Mouse (Mus musculus) intestine, embryonic 16.5 days (tissue): ENCODE data around the gene Mlc1. TPM values are rescaled to one million over a fixed set of nuclear protein-coding genes. Genes with fewer than 3 reads are reported as not detected.

Source experiments
- ATAC-seq: fragments of 200-750 bp; cut with Nextera tagmentation; 2 replicates; pipeline ENCODE4 v1.8.0; 2017; ENCODE audit warnings: moderate TSS enrichment, moderate library complexity
- H3K27ac ChIP-seq: fragments of 300-500 bp; sonication (generic); 2 replicates; pipeline ENCODE4 v1.5.1; 2014; ENCODE audit warnings: mild to moderate bottlenecking, low read length
- H3K27me3 ChIP-seq: fragments of 300-500 bp; sonication (generic); replicated peaks from 2 replicates; pipeline ENCODE4 v1.6.1; 2014; ENCODE audit warnings: low read length, control low read depth, mixed read lengths; ENCODE audit not compliant: control insufficient read depth, insufficient read depth
- H3K36me3 ChIP-seq: fragments of 300-500 bp; sonication (generic); 2 replicates; pipeline ENCODE4 v1.6.1; 2014; ENCODE audit warnings: low read length, control low read depth; ENCODE audit not compliant: control insufficient read depth, insufficient read depth
- H3K4me1 ChIP-seq: fragments of 300-500 bp; sonication (generic); 2 replicates; pipeline ENCODE4 v1.6.1; 2014; ENCODE audit warnings: low read length, control low read depth, mixed read lengths; ENCODE audit not compliant: control insufficient read depth, insufficient read depth
- H3K4me2 ChIP-seq: fragments of 300-500 bp; sonication (generic); 2 replicates; pipeline ENCODE4 v1.6.1; 2014; ENCODE audit warnings: low read depth, low read length, control low read depth
- H3K4me3 ChIP-seq: fragments of 300-500 bp; sonication (generic); 2 replicates; pipeline ENCODE4 v1.5.1; 2014; ENCODE audit warnings: mild to moderate bottlenecking, low read length
- H3K9ac ChIP-seq: fragments of 300-500 bp; sonication (generic); 2 replicates; pipeline ENCODE4 v1.6.1; 2014; ENCODE audit warnings: low read depth, low read length
- H3K9me3 ChIP-seq: fragments of 300-500 bp; sonication (generic); 2 replicates; pipeline ENCODE4 v1.6.1; 2016; ENCODE audit warnings: low read length, control low read depth; ENCODE audit not compliant: control insufficient read depth
- WGBS: fragments of 180-500 bp; shearing (Covaris S2); extraction: QIAGEN DNeasy Blood & Tissue Kit; methylation state at CpG from one replicate; pipeline ENCODE4 v1.1.7; 2014; 5-methylcytosine and 5-hydroxymethylcytosine counted together
- polyA plus RNA-seq: library from polyadenylated mRNA; unstranded; fragments of >200 nt; fragmentation: Nextera tagmentation; extraction: Ambion mirVana; gene quantifications from 2 replicates; pipeline ENCODE4 v1.2.1, GENCODE M21; 2015

Gene Mlc1
- polyA plus RNA-seq = not detected in 2 replicates

DNA sequence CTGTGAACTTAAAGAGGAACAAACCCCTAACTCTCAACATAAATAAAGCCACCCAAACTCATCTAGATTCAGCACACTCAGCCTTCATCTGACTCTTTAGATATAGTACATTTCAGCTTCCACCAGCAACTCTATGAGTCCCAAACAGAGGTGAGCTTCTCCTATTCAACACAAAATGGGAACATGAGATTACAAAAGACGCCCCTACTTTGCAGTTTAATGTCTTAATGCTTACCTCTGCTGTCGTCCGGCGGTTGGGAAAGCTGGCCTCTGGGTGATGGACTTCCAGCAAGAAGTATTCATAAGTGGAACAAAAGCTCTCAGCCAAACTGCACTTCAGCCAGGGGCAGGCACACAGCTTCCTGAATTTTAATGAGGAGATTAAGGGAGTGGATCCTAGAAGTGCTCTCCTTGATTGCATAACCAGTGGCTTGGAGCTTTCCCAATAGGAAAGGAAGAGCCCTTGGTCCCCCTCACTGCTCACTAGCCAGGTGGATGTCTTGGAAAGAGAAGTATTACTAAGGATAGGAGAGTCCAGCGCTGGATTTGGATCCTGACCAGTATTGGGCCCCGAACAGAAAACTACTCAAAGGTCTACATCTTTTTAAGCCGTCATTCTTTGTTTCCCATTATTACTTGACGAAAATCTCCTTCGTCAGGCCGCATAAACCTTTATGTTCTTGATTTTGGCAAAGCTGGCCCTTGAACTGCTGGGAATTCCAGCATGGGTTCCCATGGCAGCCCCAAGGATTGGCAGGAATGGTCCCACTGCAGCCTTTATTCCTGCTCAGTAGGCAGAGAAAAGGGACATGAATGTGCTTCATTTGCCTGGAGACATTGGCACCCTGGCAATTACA is at the start of gene Mlc1:
Gene Mlc1, minus strand, starts transcription at position 727 of the 857 bp plus-strand sequence.
- Histone ChIP-seq H3K4me3 (no peak within 1 kb of the TSS), H3K4me2 (no peak within 1 kb of the TSS), H3K9me3 (no peaks in the 10 kb centered on the region), H3K9ac (no peak within 1 kb of the TSS), H3K4me1 (no peaks in the 10 kb centered on the region), H3K36me3 (no peaks in the 10 kb centered on the region), H3K27ac (no peak within 1 kb of the TSS), H3K27me3 (no peaks in the 10 kb centered on the region)
- no peak for ATAC-seq
- 74% methylated on average over 10 of the region's 10 CpGs for WGBS

DNA sequence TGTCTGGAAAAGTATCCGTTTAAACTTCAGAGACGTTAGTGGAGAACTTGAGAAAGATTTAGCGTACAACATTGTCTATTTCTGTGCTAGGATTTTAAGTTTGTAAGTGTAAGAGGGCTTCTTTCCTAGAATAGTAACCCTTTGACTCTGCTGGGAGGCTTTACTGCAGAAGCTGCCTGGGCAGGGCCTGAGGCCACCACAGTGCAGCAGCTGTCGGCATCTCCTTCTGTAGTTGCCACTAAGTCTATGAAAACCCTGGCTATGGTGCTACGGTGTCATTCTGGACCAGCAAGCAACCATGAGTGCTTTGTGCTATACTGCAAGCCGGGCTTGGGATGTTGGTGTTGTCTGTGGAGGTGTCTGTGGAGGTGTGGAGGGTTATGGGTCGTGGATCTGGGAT is 41.7 kb upstream of the Mlc1 start:
- H3K27ac ChIP-seq = no peak overlapping the region
- H3K9me3 ChIP-seq = no peaks in the 10 kb centered on the region
- H3K27me3 ChIP-seq = no peaks in the 10 kb centered on the region
- 69% methylated on average over 7 of the region's 7 CpGs for WGBS
- ATAC-seq = no peak
- no peak overlapping the region for H3K9ac ChIP-seq
- no peaks in the 10 kb centered on the region for H3K36me3 ChIP-seq
- H3K4me1 ChIP-seq = no peaks in the 10 kb centered on the region
- no peak overlapping the region for H3K4me3 ChIP-seq
- H3K4me2 ChIP-seq = no peak overlapping the region

DNA sequence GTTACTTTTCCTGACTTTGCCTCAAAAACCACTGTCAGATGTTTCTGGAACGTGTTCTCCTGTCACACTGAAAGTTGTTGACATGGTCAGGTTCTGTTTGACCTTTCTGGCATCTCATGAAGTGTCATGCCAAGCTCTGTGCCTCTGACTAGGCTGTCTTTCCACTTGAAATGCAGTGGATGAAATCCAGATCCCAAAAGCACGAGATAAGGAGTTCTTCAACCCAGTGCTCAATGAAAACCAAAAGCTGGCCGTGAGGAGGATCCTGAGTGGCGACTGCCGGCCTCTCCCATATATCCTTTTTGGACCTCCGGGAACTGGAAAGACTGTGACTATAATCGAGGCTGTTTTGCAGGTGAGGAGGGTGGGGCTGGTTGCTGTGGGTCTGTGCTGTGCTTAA is 41.3 kb upstream of the Mlc1 start:
- H3K27ac ChIP-seq = no peak overlapping the region
- no peak overlapping the region for H3K9ac ChIP-seq
- no peaks in the 10 kb centered on the region for H3K9me3 ChIP-seq
- ATAC-seq = no peak
- no peaks in the 10 kb centered on the region for H3K4me1 ChIP-seq
- no peak overlapping the region for H3K4me2 ChIP-seq
- H3K27me3 ChIP-seq = no peaks in the 10 kb centered on the region
- no peaks in the 10 kb centered on the region for H3K36me3 ChIP-seq
- WGBS = 51% methylated on average over 7 of the region's 7 CpGs
- no peak overlapping the region for H3K4me3 ChIP-seq

DNA sequence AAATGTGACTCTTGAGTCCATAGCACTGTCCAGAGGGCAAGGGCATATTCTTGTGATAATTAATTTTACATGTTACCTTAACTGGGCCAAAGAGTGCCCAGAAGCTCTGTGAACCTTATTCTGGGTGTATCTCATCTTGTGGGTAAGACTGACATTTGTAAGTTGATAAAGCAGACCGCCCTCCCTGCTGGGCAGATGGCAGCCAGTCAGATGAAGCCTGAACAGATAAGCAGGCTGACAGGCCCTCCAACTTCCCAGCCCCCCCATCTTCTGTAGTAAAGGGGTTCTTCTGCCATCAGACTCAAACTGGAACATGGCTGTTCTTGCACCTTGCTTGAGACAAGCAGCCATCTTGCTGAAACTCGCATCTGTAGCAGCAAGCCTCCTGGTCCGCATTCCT is 37.9 kb upstream of the Mlc1 start:
- no peaks in the 10 kb centered on the region for H3K4me1 ChIP-seq
- H3K9ac ChIP-seq = no peak overlapping the region
- H3K36me3 ChIP-seq = no peaks in the 10 kb centered on the region
- 86% methylated on average over 3 of the region's 3 CpGs for WGBS
- ATAC-seq = no peak
- no peaks in the 10 kb centered on the region for H3K27me3 ChIP-seq
- H3K9me3 ChIP-seq = no peaks in the 10 kb centered on the region
- H3K4me2 ChIP-seq = no peak overlapping the region
- no peak overlapping the region for H3K4me3 ChIP-seq
- no peak overlapping the region for H3K27ac ChIP-seq

DNA sequence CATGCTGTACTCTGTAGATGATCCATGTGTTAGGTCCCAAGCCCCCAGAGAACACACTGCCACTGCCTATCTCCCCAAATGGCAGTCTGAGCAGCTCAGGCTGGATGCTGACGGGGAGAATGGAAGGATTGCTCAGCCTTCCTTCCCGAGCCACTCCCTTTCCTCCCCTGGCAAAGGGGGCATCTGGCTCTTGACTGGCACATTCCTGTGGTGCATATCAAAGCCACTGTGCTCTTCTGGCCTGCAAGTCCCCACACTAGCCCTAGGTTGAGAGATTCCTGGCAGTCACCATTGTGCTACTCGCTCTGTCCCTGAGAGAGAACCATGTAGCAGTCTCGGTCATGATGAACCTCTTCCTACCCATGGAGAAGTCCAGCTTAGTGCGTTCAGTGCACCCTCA is 29.0 kb upstream of the Mlc1 start:
- Histone ChIP-seq H3K4me2 (no peak overlapping the region), H3K36me3 (no peaks in the 10 kb centered on the region), H3K9me3 (no peaks in the 10 kb centered on the region), H3K4me1 (no peaks in the 10 kb centered on the region), H3K27me3 (no peaks in the 10 kb centered on the region), H3K9ac (no peak overlapping the region), H3K27ac (no peak overlapping the region), H3K4me3 (no peak overlapping the region)
- WGBS = 84% methylated on average over 5 of the region's 5 CpGs
- ATAC-seq = no peak

DNA sequence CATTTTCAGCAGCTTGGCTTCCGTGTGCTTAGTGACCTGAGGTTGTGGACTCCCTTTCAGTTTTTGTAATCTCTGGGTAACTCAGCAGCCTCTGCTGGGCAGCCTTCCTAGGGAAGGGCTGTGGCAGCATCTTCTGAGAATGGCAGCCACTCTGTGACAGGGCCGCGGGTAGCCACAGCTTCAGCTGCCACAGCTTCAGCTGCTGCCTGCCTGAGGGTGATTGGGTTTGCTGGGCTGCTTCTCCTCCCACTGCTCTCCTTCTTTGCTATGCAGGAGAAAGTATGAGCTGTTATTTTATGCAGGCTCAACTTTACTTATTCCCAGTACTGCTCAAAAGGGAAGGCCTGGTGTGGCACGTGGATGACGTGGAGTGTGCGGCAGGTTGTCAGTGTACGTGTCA is 28.2 kb upstream of the Mlc1 start:
- Histone ChIP-seq H3K9ac (no peak overlapping the region), H3K4me2 (no peak overlapping the region), H3K27ac (no peak overlapping the region), H3K27me3 (no peaks in the 10 kb centered on the region), H3K9me3 (no peaks in the 10 kb centered on the region), H3K4me1 (no peaks in the 10 kb centered on the region), H3K36me3 (no peaks in the 10 kb centered on the region), H3K4me3 (no peak overlapping the region)
- WGBS = 84% methylated on average over 7 of the region's 7 CpGs
- ATAC-seq = no peak

DNA sequence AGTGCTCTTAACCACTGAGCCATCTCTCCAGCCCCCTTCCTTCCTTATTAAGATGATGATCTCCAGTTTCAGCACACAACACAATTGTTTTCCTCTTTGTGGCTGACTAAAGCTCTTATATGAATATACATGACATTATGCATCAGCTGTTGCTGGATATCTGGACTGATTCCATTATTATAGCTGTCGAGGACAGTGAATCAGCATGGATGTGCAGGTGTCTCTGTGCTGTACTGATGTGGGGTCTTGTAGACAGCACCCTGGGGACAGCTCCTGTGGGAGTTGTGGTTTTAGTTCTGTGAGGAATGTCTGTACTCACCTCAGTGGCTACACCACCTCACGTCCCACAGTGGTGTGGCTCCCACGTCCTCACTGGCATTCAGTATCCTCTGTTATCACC is 22.4 kb upstream of the Mlc1 start:
- H3K9me3 ChIP-seq = no peaks in the 10 kb centered on the region
- no peak overlapping the region for H3K4me2 ChIP-seq
- H3K36me3 ChIP-seq = no peaks in the 10 kb centered on the region
- H3K4me3 ChIP-seq = no peak overlapping the region
- H3K27ac ChIP-seq = no peak overlapping the region
- no peak overlapping the region for H3K9ac ChIP-seq
- H3K27me3 ChIP-seq = no peaks in the 10 kb centered on the region
- WGBS = 72% methylated on average over 3 of the region's 3 CpGs
- no peaks in the 10 kb centered on the region for H3K4me1 ChIP-seq
- no peak for ATAC-seq

DNA sequence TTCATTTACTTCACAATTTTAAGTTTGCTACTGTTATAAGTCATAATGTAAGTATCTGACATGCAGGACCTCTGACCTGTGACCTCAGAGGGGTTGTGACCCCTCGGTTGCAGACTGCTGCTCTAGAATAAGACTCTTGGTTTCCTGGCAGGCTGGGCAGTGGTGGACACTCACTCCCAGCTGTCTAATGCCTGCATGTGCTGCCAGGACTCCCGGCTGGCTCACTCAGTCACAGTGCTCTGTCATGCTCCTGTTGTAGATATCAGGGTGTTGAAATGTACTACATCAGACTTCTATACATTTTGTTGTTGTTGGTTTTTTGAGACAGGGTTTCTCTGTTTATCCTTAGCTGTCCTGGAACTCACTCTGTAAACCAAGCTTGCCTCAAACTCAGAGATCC is 21.6 kb upstream of the Mlc1 start:
- WGBS = 61% methylated on average over 2 of the region's 2 CpGs
- no peak overlapping the region for H3K9ac ChIP-seq
- no peak overlapping the region for H3K4me2 ChIP-seq
- no peak for ATAC-seq
- H3K9me3 ChIP-seq = no peaks in the 10 kb centered on the region
- no peak overlapping the region for H3K27ac ChIP-seq
- H3K36me3 ChIP-seq = no peaks in the 10 kb centered on the region
- H3K4me3 ChIP-seq = no peak overlapping the region
- H3K27me3 ChIP-seq = no peaks in the 10 kb centered on the region
- H3K4me1 ChIP-seq = no peaks in the 10 kb centered on the region

DNA sequence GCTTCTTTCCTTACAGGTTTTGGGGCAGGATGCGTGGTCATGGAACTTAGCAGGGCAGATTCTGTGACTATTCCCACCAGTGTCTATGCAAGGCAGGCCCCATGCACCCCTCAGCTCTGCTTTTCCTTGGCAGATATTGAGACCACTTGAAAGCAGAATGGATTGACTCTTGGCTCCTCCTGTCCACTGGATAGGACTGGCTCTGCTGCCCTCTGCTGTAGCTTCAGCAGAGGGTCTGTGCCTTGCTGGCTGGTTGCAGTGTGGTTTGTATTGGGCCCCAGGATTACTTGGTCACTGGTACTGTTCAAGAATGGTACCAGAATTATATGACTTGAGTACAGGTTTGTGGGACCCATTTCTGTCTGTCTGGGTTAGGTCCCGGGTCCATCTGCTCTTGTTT is 20.3 kb upstream of the Mlc1 start:
- no peak overlapping the region for H3K27ac ChIP-seq
- H3K4me2 ChIP-seq = no peak overlapping the region
- H3K36me3 ChIP-seq = no peaks in the 10 kb centered on the region
- WGBS = 81% methylated on average over 2 of the region's 2 CpGs
- no peaks in the 10 kb centered on the region for H3K27me3 ChIP-seq
- H3K9me3 ChIP-seq = no peaks in the 10 kb centered on the region
- H3K4me3 ChIP-seq = no peak overlapping the region
- no peak overlapping the region for H3K9ac ChIP-seq
- H3K4me1 ChIP-seq = no peaks in the 10 kb centered on the region
- ATAC-seq = no peak

DNA sequence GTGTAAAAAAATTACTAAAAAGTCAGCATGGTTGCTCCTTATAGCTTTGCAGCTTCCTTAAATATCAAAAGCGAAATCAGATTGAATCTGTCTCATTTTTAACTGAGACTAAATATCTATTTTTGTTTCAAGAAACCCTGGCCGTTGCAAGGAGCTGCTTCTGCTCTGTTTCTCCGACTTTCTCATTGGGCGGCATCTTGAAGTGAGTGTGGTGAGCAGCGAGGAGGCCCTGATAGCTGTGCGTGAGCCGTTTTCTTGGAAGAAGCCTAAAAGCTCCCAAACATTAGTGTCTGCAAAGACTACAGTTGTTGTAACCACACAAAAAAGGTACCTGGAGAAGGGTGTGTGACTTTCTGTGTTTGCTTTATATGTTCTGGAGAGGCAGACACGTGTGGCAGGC is 19.8 kb upstream of the Mlc1 start:
- no peaks in the 10 kb centered on the region for H3K36me3 ChIP-seq
- no peaks in the 10 kb centered on the region for H3K4me1 ChIP-seq
- H3K4me3 ChIP-seq = no peak overlapping the region
- H3K27ac ChIP-seq = no peak overlapping the region
- no peak overlapping the region for H3K9ac ChIP-seq
- no peaks in the 10 kb centered on the region for H3K27me3 ChIP-seq
- no peaks in the 10 kb centered on the region for H3K9me3 ChIP-seq
- no peak overlapping the region for H3K4me2 ChIP-seq
- no peak for ATAC-seq
- WGBS = 74% methylated on average over 8 of the region's 8 CpGs
